Mouse (Mus musculus) thymus, adult 2 months (tissue): ENCODE measurements at regions not wholly inside any gene's neighbourhood (a gene's known extent, or its start where the extent isn't known, plus 50 kb on each side); places are given as distances from the start of the nearest gene placed in this dataset.

Experiments used
- CTCF ChIP-seq: fragments of 200-500 bp; IDR thresholded peaks from 2 replicates; pipeline ENCODE4 v1.5.1; 2012; ENCODE audit warnings: mild to moderate bottlenecking, control low read depth, low read length, moderate library complexity, borderline replicate concordance; ENCODE audit not compliant: control insufficient read depth, poor library complexity, insufficient read depth; ENCODE audit errors: extremely low read depth
- POLR2A ChIP-seq: fragments of 200-500 bp; IDR thresholded peaks from 2 replicates; pipeline ENCODE4 v1.6.1; 2012; ENCODE audit warnings: mild to moderate bottlenecking, low read length, control low read depth, moderate library complexity; ENCODE audit not compliant: control insufficient read depth, poor library complexity, insufficient read depth; ENCODE audit errors: extremely low read depth

- TF ChIP-seq CTCF (no peak), POLR2A (no peak)
Observed at GRCm38 (mm10) chr1:75773014-75773413, 226.9 kb downstream of the Slc4a3 start.
